Mouse (Mus musculus): ENCODE measurements around the gene Itsn1. TPM values are rescaled to one million over a fixed set of nuclear protein-coding genes. Genes with fewer than 3 reads are reported as not detected.

Itsn1 gene
- polyA plus RNA-seq (2015; fragmentation: Nextera tagmentation; extraction: Ambion mirVana) = 22.7 and 23.8 TPM in 2 replicates

GRCm38 (mm10) chr16:91729066-91729482 lies at the start of gene Itsn1:
Itsn1 (plus strand) TSS chr16:91729281.
- H3K4me1 ChIP-seq = peaks cover 20% of the 10 kb centered on the region
- H3K4me3 ChIP-seq = peak within 1 kb of the TSS; percentile 85
- H3K9me3 ChIP-seq = no peaks in the 10 kb centered on the region
- peak within 1 kb of the TSS; percentile 96 for H3K27ac ChIP-seq
- H3K4me2 ChIP-seq = peak within 1 kb of the TSS; percentile 68
- ATAC-seq (ENCODE audit: insufficient number of reproducible peaks, low FRiP score, low TSS enrichment, low read depth) = peak; percentile 95
- peaks cover 3% of the 10 kb centered on the region; the same call in 1 of the 2 replicates for H3K36me3 ChIP-seq
- under 1% methylated on average over 26 of the region's 33 CpGs for WGBS
- peak within 1 kb of the TSS; percentile 85 for H3K9ac ChIP-seq
- no peaks in the 10 kb centered on the region for H3K27me3 ChIP-seq

DNA sequence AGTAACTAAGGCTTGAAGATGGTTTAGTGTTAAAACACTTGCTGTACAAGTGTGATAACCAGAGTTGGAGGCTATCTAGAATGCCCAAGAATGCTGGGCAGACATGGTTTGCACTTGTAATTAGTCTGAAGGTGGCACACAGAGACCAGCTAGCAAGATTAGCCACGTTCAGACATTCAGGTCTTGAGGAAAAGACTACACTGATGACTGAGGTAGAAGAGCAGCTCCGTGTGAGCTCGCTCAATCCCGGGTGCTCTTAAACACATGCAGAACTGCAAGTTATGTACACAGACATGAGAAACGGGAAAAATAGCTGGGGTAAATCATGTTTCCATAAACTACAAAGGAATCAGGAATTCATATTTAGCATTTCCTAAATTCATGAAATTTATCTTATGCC lies 48.4 kb upstream of the Itsn1 start:
- WGBS = 79% methylated on average over 5 of the region's 5 CpGs
- H3K4me1 ChIP-seq = no peaks in the 10 kb centered on the region
- H3K4me2 ChIP-seq = no peak overlapping the region
- no peaks in the 10 kb centered on the region for H3K9me3 ChIP-seq
- no peak overlapping the region for H3K27ac ChIP-seq
- H3K27me3 ChIP-seq = no peaks in the 10 kb centered on the region
- ATAC-seq (ENCODE audit: insufficient number of reproducible peaks, low FRiP score, low TSS enrichment, low read depth) = no peak
- peaks cover 80% of the 10 kb centered on the region for H3K36me3 ChIP-seq
- no peak overlapping the region for H3K4me3 ChIP-seq
- H3K9ac ChIP-seq = no peak overlapping the region

DNA sequence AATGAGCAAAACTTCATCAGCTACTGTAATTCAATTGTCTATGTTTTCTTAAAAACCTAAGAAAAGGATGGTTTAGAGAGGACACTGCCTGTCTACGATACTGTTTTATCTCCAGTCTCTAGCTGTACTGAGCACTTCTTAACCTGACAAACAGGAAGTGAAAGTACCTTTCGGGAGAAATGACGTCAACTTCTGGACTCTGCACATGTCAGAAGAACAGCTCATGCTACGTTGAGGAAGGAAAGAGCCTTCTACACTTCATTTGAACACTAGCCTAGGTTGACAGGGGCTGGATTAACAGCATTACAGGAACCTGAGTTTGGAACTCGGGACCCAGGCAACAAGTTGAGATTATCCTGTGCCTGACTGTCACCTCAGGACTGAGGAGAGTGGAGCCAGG lies 43.6 kb upstream of the Itsn1 start:
- H3K9ac ChIP-seq = no peak overlapping the region
- H3K9me3 ChIP-seq = no peaks in the 10 kb centered on the region
- no peak overlapping the region for H3K4me3 ChIP-seq
- no peaks in the 10 kb centered on the region for H3K27me3 ChIP-seq
- 81% methylated on average over 5 of the region's 5 CpGs for WGBS
- peaks cover 45% of the 10 kb centered on the region for H3K36me3 ChIP-seq
- no peak overlapping the region for H3K27ac ChIP-seq
- H3K4me2 ChIP-seq = no peak overlapping the region
- H3K4me1 ChIP-seq = peaks cover 14% of the 10 kb centered on the region; the same call in 1 of the 2 replicates
- ATAC-seq (ENCODE audit: insufficient number of reproducible peaks, low FRiP score, low TSS enrichment, low read depth) = no peak

DNA sequence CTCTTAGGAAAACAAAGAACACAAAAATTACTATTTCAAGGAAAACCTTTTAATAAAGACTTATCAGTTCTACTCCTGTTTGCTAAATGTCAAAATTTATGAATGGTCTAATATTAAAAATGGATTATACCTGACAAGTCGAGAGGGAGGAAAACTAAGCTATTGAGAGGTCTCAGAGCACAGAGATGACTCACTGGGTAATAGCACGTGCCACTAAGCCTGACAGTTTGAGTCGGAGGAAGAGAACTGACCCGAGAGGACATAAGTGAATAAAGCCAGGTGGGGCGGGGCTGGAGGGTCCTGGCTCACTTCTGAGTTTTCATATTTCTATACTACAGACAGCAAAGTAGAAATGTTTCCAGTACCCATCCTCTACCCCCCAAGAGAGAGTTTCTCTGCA lies 42.7 kb upstream of the Itsn1 start:
- Histone ChIP-seq H3K9me3 (no peaks in the 10 kb centered on the region), H3K27me3 (no peaks in the 10 kb centered on the region), H3K9ac (no peak overlapping the region), H3K4me3 (no peak overlapping the region), H3K27ac (no peak overlapping the region), H3K4me1 (peaks cover 14% of the 10 kb centered on the region; the same call in 1 of the 2 replicates), H3K36me3 (peaks cover 39% of the 10 kb centered on the region), H3K4me2 (no peak overlapping the region)
- 78% methylated on average over 5 of the region's 5 CpGs for WGBS
- no peak for ATAC-seq (ENCODE audit: insufficient number of reproducible peaks, low FRiP score, low TSS enrichment, low read depth)

DNA sequence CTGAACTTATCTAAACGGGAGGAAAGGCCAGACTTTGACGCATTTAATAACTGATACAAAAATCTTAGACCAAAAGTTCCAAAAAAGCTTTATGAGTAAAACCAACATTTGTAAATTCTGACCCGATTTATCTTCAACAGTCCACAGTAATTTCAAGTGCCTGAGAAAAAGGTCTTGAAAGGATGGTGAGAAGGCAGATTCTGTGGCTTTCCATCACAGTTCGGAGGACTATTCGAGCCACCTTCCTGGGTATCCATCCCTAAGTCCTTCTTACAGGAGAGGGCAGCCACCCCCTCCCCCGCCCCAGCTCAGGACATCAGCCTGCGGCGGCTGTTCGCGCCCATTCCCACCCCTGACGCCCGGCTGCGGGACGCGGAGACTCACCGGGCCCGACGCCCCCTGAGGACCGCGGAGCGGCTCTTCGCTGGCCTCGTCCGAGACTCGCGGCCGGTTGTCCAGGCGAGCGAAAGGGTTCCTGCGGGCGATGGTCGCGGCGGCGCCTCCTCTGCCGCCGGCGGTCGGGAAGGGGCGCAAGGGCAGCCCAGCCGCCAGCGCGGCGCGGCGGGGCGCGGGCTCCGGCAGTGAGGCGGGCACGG lies 41.0 kb upstream of the Itsn1 start:
- Histone ChIP-seq H3K4me2 (peak overlapping the region; percentile 90), H3K36me3 (peaks cover 23% of the 10 kb centered on the region), H3K9me3 (no peaks in the 10 kb centered on the region), H3K27me3 (no peaks in the 10 kb centered on the region), H3K4me3 (peak overlapping the region; percentile 97), H3K4me1 (peaks cover 14% of the 10 kb centered on the region; the same call in 1 of the 2 replicates), H3K27ac (peak overlapping the region; percentile 74), H3K9ac (peak overlapping the region; percentile 85)
- WGBS = under 1% methylated on average over 51 of the region's 51 CpGs
- peak; percentile 28; the same call in 1 of the 2 replicates for ATAC-seq (ENCODE audit: insufficient number of reproducible peaks, low FRiP score, low TSS enrichment, low read depth)

DNA sequence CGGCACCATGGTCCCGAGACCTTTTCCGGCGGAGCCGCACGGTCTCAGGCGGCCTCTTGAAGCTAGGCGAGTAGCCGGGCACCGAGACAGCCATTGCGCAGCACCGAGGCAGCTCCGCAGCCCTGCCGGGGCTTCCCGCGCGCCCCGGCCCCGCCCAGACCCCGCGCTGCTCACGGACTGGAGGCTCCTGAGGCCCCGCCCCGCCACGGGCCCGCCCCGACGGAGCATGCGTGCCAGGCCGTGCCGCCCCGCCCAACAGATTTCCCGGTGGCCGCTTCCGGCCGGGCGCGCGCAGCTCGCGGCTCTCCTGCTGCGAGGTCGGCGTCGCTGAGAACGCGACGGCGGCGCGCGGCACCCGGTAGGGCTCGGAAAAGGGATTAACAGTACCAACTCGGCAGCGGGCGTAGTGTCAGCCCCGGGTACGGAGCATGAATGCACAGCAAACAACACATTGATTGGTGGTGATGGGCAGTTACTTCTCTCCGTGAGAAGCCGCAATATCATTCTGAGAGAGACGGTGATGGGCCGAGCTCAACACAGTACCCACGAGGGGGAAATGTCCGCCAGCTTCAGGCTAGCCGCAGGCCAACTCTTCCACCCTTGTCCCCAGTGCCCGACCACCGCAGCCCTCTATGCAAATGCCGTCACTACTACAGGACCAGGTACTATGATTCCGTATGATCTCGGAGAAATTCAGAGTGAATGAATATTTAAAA lies 40.3 kb upstream of the Itsn1 start, which contains the start of gene Donson:
TSS of gene Donson (minus strand) at position 152 of the 716 bp plus-strand sequence.
- no peaks in the 10 kb centered on the region for H3K9me3 ChIP-seq
- H3K4me1 ChIP-seq = peaks cover 14% of the 10 kb centered on the region; the same call in 1 of the 2 replicates
- H3K36me3 ChIP-seq = peaks cover 23% of the 10 kb centered on the region
- peak within 1 kb of the TSS; percentile 78 for H3K27ac ChIP-seq
- peak within 1 kb of the TSS; percentile 90 for H3K4me2 ChIP-seq
- H3K9ac ChIP-seq = peak within 1 kb of the TSS; percentile 85
- no peaks in the 10 kb centered on the region for H3K27me3 ChIP-seq
- H3K4me3 ChIP-seq = peak within 1 kb of the TSS; percentile 97
- WGBS = under 1% methylated on average over 71 of the region's 71 CpGs
- peak; percentile 95 for ATAC-seq (ENCODE audit: insufficient number of reproducible peaks, low FRiP score, low TSS enrichment, low read depth)

DNA sequence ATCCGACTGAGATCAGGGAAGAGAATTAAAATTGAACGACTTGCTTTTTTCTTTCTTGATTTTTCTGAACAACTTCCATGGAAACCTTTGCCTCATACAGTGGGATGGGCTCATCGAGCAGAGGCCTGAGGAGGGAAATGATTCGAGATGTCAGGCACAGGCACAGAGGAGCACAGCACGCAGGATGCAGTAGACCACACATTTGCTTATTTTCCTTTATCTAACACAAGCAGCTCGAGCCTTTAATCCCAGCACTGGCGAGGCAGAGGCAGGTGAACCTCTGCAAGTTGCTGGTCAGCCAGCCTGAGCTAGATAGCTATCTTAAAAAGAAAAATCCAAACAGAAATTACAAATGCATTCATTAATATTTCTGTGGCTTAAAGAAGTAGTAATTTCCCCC lies 39.3 kb upstream of the Itsn1 start:
- no peak overlapping the region for H3K4me2 ChIP-seq
- no peak for ATAC-seq (ENCODE audit: insufficient number of reproducible peaks, low FRiP score, low TSS enrichment, low read depth)
- H3K9ac ChIP-seq = no peak overlapping the region
- H3K36me3 ChIP-seq = peaks cover 19% of the 10 kb centered on the region
- peaks cover 14% of the 10 kb centered on the region; the same call in 1 of the 2 replicates for H3K4me1 ChIP-seq
- 53% methylated on average over 7 of the region's 7 CpGs for WGBS
- H3K27ac ChIP-seq = no peak overlapping the region
- no peak overlapping the region for H3K4me3 ChIP-seq
- no peaks in the 10 kb centered on the region for H3K27me3 ChIP-seq
- no peaks in the 10 kb centered on the region for H3K9me3 ChIP-seq

DNA sequence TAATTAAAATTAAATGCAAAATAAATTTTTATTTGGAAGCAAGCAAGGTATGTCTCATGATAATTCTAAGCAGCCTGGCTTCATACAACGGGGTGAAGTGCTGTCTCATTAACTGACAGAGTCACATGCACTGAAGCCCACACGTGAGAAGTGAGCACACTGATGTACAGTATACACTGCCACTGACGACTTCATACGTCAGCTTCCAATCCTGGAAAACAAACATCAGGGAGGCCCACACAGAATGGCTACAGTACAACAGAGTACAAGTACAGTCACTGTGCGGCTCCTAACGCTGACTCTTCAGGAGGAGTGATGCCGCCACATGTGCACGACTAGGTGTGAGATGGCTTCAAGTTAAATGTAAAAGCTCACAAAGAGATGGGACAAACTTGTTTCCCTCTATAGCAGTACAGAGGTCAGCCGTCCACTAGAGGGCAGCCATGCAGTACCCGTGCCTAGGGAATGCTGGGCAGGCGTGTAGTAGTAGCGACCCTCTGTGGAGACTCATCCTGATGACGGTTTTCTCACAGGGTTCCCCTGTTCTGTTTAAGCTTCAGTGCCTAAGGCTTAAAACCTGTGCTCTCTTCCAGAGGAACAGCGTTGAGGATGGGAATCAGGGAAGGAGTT lies 34.5 kb upstream of the Itsn1 start:
- ATAC-seq (ENCODE audit: insufficient number of reproducible peaks, low FRiP score, low TSS enrichment, low read depth) = no peak
- no peak overlapping the region for H3K27ac ChIP-seq
- no peaks in the 10 kb centered on the region for H3K9me3 ChIP-seq
- WGBS = 29% methylated on average over 14 of the region's 14 CpGs
- H3K9ac ChIP-seq = no peak overlapping the region
- H3K4me3 ChIP-seq = no peak overlapping the region
- peaks cover 34% of the 10 kb centered on the region for H3K36me3 ChIP-seq
- H3K4me2 ChIP-seq = no peak overlapping the region
- H3K27me3 ChIP-seq = no peaks in the 10 kb centered on the region
- H3K4me1 ChIP-seq = peaks cover 5% of the 10 kb centered on the region; the same call in 1 of the 2 replicates

DNA sequence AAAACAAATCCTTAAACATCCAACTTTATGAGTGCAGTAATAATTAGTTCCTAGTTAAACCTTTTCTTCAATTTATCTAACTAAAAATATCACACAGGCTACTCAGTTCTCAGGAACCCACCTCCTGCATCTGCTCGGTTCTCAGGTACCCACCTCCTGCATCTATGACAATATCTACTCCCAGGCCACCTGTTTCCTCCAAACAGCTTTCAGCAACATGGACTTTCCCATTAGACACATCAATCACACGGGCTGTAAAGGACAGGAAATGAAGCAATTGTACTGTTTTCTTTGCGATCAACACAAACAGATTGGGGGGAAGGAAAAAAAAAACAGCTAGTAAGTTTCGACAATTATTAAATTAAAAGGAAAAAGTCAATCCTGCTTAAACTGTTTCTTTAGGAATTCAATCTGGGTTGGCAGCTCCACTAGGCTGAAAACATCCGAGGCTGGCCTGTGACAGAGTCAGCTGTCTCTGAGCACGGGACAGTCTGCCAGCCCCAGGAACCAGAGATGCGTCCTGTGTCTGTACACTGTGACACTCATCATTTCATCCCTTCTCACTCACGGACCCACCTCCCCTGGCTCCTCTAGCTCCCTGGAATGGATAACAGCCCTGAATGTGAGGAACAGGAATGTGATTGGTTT lies 33.8 kb upstream of the Itsn1 start:
- WGBS = 40% methylated on average over 8 of the region's 8 CpGs
- no peak for ATAC-seq (ENCODE audit: insufficient number of reproducible peaks, low FRiP score, low TSS enrichment, low read depth)
- no peak overlapping the region for H3K27ac ChIP-seq

DNA sequence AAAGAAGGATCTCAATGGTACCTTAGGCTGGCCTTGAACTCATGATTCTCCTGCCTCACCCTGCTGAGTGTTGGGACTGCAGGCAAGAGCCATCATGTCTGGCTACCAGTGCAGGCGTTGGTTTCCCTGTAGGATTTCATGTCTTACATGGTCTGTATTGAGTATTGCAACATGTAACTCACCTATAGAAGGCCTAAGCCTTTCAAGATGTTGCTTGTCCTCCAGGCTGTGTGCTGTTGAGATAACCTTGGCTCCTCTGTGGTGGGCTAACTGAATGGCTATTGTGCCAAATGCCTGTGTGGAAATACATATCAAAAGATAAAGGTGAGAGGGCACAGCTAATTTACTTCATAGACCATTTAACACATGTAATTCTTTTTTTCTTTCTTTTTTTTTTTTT lies 30.1 kb upstream of the Itsn1 start:
- Histone ChIP-seq H3K36me3 (peaks cover 58% of the 10 kb centered on the region), H3K27ac (no peak overlapping the region), H3K9me3 (no peaks in the 10 kb centered on the region), H3K4me3 (no peak overlapping the region), H3K9ac (no peak overlapping the region), H3K4me2 (no peak overlapping the region), H3K4me1 (peaks cover 2% of the 10 kb centered on the region; the same call in 1 of the 2 replicates), H3K27me3 (no peaks in the 10 kb centered on the region)
- WGBS = 74% methylated on average over 1 of the region's 1 CpGs
- no peak for ATAC-seq (ENCODE audit: insufficient number of reproducible peaks, low FRiP score, low TSS enrichment, low read depth)

More for the DNA sequence above, 33.8 kb upstream of the Itsn1 start:
- Histone ChIP-seq H3K27me3 (no peaks in the 10 kb centered on the region), H3K36me3 (peaks cover 35% of the 10 kb centered on the region), H3K4me1 (peaks cover 2% of the 10 kb centered on the region; the same call in 1 of the 2 replicates), H3K9ac (no peak overlapping the region), H3K4me3 (no peak overlapping the region), H3K9me3 (no peaks in the 10 kb centered on the region), H3K4me2 (no peak overlapping the region)

DNA sequence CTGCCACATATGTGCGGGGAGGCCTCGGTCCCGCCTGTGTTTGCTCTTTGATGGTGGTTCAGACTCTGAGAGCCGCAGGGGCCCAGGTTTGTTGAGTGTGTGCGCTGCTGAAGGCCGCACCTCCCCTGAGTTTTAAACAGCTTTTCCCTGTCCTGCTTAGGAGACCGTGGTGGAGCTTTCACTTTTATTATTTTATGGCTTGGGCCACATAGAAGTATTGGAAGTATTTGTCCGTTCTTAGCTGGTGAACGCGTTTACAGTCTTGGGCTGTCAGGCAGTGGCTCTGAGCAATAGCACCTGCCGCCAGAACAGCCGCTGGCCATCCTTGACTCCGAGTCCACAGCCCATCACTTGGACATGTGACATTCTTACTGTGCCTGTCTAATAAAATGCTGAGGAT lies 27.2 kb upstream of the Itsn1 start:
- Histone ChIP-seq H3K4me1 (no peaks in the 10 kb centered on the region), H3K4me2 (no peak overlapping the region), H3K36me3 (peaks cover 61% of the 10 kb centered on the region), H3K9me3 (no peaks in the 10 kb centered on the region), H3K9ac (no peak overlapping the region), H3K4me3 (no peak overlapping the region), H3K27me3 (no peaks in the 10 kb centered on the region), H3K27ac (no peak overlapping the region)
- no peak for ATAC-seq (ENCODE audit: insufficient number of reproducible peaks, low FRiP score, low TSS enrichment, low read depth)
- 65% methylated on average over 13 of the region's 13 CpGs for WGBS

All from limb, embryonic 15.5 days (tissue).